Mouse (Mus musculus): ENCODE measurements around the gene Anapc1.

GRCm38 (mm10) chr2:128697566-128697965 lies 10.4 kb upstream of the Anapc1 start:
- TF ChIP-seq CTCF (IDR thresholded peaks at IDR 0.05; ENCODE audit: borderline replicate concordance, insufficient read depth, low read length) (no peak), POLR2A (IDR thresholded peaks at IDR 0.05; ENCODE audit: low read depth, low read length) (no peak)

Measured in embryonic fibroblast, embryonic 13.5 days (primary cell).